Mouse (Mus musculus): ENCODE data around the gene Slc44a4. TPM values are rescaled to one million over a fixed set of nuclear protein-coding genes. Genes with fewer than 3 reads are reported as not detected.
"Not testable (repeated sequence)": the region's sequence is repeated elsewhere in the genome, so short reads cannot be mapped to it uniquely, and the experiment has no call there.

Gene Slc44a4
- total and polyA plus RNA-seq, 2 experiments from 2014 or later, result 0.11 to 0.49 TPM

DNA sequence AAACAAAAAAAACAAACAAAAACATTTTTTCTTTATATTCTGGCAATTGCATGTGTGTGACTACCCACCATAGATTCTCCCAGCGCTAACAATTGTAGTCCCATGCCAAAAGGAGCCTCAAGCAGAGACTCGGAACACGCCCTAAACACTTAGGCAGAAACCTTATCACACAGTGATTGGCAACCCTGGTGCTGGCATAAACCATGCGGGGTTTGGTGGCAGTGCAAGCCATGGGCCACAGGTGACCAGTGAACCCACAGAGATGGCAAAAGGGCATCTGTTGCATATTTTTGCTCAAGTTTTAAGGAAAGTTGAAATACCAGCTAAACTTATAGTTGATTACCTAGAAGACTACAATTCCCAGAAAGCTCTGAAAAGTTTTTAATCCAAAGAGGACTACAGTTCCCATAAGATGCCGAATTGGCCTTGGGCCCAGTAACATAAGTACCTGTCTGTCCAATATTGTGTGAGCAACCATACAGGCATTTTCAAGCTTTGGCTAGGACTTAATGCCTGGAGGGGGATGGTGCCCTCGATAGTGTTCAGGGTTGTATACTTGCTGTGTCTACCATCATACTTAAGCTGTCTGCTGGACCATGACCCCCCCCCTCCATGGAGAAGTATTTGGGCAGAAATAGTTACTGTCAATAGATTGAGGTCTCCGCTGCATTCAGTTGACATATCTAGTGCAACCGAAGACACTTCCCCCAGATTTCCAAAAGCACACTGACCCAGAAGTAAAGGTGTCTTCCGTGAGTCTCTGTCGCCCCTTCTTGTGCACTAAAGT, 16.7 kb upstream of the Slc44a4 start:
- no peak for TF ChIP-seq CTCF (IDR thresholded peaks at IDR 0.05)
- DNase-seq (ENCODE audit: low spot score) (peak; percentile 70), ATAC-seq (ENCODE audit: low FRiP score) (no peak)
- Histone ChIP-seq H3K27me3 (ENCODE audit: insufficient read depth, low read length) (no peaks in the 10 kb centered on the region), H3K9me3 (ENCODE audit: low read length) (no peaks in the 10 kb centered on the region), H3K9ac (replicated peaks; ENCODE audit: low read length, poor library complexity, severe bottlenecking) (peak overlapping the region; percentile 87), H3K4me1 (ENCODE audit: insufficient read depth, low read length) (peaks cover 18% of the 10 kb centered on the region), H3K4me2 (ENCODE audit: low read depth, low read length, poor library complexity, severe bottlenecking) (peak overlapping the region; percentile 81), H3K36me3 (ENCODE audit: insufficient read depth, low read length) (no peaks in the 10 kb centered on the region), H3K4me3 (ENCODE audit: low read depth, low read length) (peak overlapping the region; percentile 83), H3K27ac (ENCODE audit: low read depth, low read length) (peak overlapping the region; percentile 91)
- 16% methylated on average over 10 of the region's 10 CpGs for WGBS

DNA sequence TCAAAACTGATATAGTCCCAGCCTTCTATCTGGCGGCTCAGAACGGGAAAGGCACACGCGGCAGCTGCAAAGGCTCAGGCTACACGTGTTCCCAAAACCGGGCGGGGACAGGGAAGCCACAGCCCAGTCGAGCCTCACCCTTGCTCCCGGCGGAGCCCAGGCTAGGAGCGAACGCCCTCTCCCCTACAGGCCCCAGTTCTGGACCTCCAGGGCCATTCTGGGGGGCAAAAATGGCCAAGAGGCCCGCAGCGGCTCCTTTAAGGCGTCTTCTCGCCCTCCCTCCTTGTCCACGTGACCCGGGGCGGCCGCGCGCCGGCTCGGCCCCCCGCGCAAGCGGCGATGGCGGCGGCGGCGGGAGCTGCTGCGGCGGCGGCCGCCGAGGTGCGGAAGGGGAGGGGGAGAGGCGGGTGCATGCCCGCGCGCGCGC, 16.1 kb upstream of the Slc44a4 start, which contains the start of the genes C2 and Ehmt2:
Gene C2, minus strand, starts transcription at position 106 of the 427 bp plus-strand sequence.
Gene Ehmt2, plus strand, starts transcription at position 310 of the 427 bp plus-strand sequence.
- H3K36me3 ChIP-seq (ENCODE audit: insufficient read depth, low read length), result no peaks in the 10 kb centered on the region
- H3K4me1 ChIP-seq (ENCODE audit: insufficient read depth, low read length), result peaks cover 18% of the 10 kb centered on the region
- peak within 1 kb of the TSS; percentile 83 for H3K4me3 ChIP-seq (ENCODE audit: low read depth, low read length)
- no peaks in the 10 kb centered on the region for H3K27me3 ChIP-seq (ENCODE audit: insufficient read depth, low read length)
- 2% methylated on average over 17 of the region's 44 CpGs for WGBS
- no peak for TF ChIP-seq CTCF (IDR thresholded peaks at IDR 0.05)
- DNase-seq (ENCODE audit: low spot score), result peak; percentile 82
- peak; percentile 17 for ATAC-seq (ENCODE audit: low FRiP score)
- no peaks in the 10 kb centered on the region for H3K9me3 ChIP-seq (ENCODE audit: low read length)
- peak within 1 kb of the TSS; percentile 81 for H3K4me2 ChIP-seq (ENCODE audit: low read depth, low read length, poor library complexity, severe bottlenecking)
- peak within 1 kb of the TSS; percentile 87 for H3K9ac ChIP-seq (replicated peaks; ENCODE audit: low read length, poor library complexity, severe bottlenecking)
- H3K27ac ChIP-seq (ENCODE audit: low read depth, low read length), result peak within 1 kb of the TSS; percentile 91

DNA sequence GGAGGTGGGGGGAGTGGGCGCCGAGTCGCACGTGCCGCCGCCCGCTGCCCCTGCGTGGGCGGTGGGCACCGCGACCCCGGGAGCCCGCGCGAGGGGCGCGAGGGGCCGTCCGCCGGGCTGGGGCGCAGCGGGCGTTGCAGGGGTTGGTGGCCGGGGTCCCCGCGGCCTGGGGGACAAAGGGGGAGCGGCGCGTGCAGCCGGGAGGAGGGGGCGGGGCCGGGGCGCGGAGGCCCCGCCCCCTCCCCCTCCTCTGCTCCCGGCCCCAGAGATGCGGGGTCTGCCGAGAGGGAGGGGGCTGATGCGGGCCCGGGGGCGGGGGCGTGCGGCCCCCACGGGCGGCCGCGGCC, 15.6 kb upstream of the Slc44a4 start:
- Histone ChIP-seq H3K9me3 (ENCODE audit: low read length) (no peaks in the 10 kb centered on the region), H3K27me3 (ENCODE audit: insufficient read depth, low read length) (no peaks in the 10 kb centered on the region), H3K27ac (ENCODE audit: low read depth, low read length) (peak overlapping the region; percentile 91), H3K4me1 (ENCODE audit: insufficient read depth, low read length) (peaks cover 15% of the 10 kb centered on the region), H3K4me3 (ENCODE audit: low read depth, low read length) (peak overlapping the region; percentile 83), H3K4me2 (ENCODE audit: low read depth, low read length, poor library complexity, severe bottlenecking) (peak overlapping the region; percentile 81), H3K36me3 (ENCODE audit: insufficient read depth, low read length) (peaks cover 3% of the 10 kb centered on the region; the same call in 1 of the 2 replicates), H3K9ac (replicated peaks; ENCODE audit: low read length, poor library complexity, severe bottlenecking) (peak overlapping the region; percentile 87)
- ATAC-seq (ENCODE audit: low FRiP score) (no peak), DNase-seq (ENCODE audit: low spot score) (peak; percentile 54)
- WGBS, result 0% methylated on average over 3 of the region's 47 CpGs
- TF ChIP-seq CTCF (IDR thresholded peaks at IDR 0.05), result no peak

DNA sequence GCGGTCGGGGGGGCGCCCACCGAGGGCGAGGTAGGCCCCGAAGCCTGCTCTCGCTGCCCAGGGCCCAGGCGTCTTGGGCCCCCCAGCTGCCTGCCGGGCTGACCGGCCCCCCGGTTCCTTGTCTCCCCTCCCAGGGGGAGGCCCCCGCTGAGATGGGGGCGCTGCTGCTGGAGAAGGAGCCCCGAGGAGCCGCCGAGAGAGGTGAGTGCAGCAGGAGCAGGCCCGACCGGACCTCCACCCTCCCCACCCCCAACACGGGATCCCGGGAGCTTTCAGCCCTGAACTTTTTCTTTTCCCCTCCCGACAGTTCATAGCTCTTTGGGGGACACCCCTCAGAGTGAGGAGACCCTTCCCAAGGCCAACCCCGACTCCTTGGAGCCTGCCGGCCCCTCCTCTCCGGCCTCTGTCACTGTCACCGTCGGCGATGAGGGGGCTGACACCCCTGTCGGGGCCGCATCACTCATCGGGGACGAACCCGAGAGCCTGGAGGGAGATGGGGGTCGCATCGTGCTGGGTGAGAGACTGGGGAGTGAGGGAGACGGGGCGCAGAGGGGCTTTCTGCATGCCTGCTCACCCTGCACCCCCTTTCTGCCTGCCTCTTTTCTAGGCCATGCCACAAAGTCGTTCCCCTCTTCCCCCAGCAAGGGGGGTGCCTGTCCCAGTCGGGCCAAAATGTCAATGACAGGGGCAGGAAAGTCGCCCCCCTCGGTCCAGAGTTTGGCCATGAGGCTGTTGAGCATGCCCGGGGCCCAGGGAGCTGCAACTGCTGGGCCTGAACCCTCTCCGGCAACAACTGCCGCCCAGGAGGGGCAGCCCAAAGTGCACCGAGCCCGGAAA, 15.0 kb upstream of the Slc44a4 start:
- H3K4me2 ChIP-seq (ENCODE audit: low read depth, low read length, poor library complexity, severe bottlenecking), result peak overlapping the region; percentile 81
- no peak for ATAC-seq (ENCODE audit: low FRiP score)

DNA sequence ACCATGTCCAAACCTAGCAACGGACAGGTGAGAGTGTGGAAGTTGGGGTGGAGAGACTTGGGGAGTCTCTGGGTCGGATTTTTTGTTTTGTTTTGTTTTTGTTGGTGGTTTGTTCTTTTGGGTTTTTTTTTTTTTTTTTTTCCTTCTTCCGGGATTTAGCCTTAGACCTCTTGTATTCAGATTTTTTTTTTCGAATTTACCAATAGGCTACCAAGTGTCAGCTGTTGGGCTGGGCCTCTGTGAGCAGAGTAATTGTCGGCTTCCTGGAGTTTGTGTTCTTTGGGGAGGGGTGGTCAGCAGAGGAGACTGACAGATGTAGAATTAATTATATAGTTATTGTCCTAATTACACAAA, 14.4 kb upstream of the Slc44a4 start:
- TF ChIP-seq CTCF (IDR thresholded peaks at IDR 0.05), result no peak
- Histone ChIP-seq H3K4me2 (ENCODE audit: low read depth, low read length, poor library complexity, severe bottlenecking) (peak overlapping the region; percentile 81), H3K36me3 (ENCODE audit: insufficient read depth, low read length) (peaks cover 6% of the 10 kb centered on the region; the same call in 1 of the 2 replicates), H3K27ac (ENCODE audit: low read depth, low read length) (no peak overlapping the region), H3K9me3 (ENCODE audit: low read length) (no peaks in the 10 kb centered on the region), H3K27me3 (ENCODE audit: insufficient read depth, low read length) (no peaks in the 10 kb centered on the region), H3K9ac (replicated peaks; ENCODE audit: low read length, poor library complexity, severe bottlenecking) (peak overlapping the region; percentile 87), H3K4me1 (ENCODE audit: insufficient read depth, low read length) (peaks cover 15% of the 10 kb centered on the region), H3K4me3 (ENCODE audit: low read depth, low read length) (peak overlapping the region; percentile 83)
- 0% methylated on average over 5 of the region's 5 CpGs for WGBS
- DNase-seq (ENCODE audit: low spot score), result peak; percentile 3
- no peak for ATAC-seq (ENCODE audit: low FRiP score)

More for the DNA sequence above, 15.0 kb upstream of the Slc44a4 start:
- Histone ChIP-seq H3K27me3 (ENCODE audit: insufficient read depth, low read length) (no peaks in the 10 kb centered on the region), H3K9ac (replicated peaks; ENCODE audit: low read length, poor library complexity, severe bottlenecking) (peak overlapping the region; percentile 87), H3K4me3 (ENCODE audit: low read depth, low read length) (peak overlapping the region; percentile 83), H3K4me1 (ENCODE audit: insufficient read depth, low read length) (peaks cover 15% of the 10 kb centered on the region), H3K36me3 (ENCODE audit: insufficient read depth, low read length) (peaks cover 3% of the 10 kb centered on the region; the same call in 1 of the 2 replicates), H3K9me3 (ENCODE audit: low read length) (no peaks in the 10 kb centered on the region), H3K27ac (ENCODE audit: low read depth, low read length) (peak overlapping the region; percentile 91)
- DNase-seq (ENCODE audit: low spot score), result no peak
- 0 out of 2 replicates have a peak, but pooled peaks have one; percentile 10 for TF ChIP-seq CTCF (IDR thresholded peaks at IDR 0.05)
- WGBS, result under 1% methylated on average over 32 of the region's 45 CpGs

DNA sequence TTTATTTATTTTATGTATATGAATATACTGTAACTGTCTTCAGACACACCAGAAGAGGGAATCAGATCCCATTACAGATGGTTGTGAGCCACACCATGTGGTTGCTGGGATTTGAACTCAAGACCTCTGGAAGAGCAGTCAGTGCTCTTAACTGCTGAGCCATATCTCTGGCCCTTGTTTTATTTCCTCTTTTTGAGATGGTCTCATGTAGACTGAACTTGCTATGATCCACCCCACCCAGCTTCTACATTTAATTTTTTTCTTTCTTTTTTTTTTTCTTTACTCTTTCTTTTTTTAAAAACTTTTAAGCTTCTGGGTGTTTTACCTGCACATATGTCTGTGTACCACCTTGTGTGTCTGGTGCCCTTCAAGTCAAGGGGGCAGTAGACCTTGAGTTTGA, 13.4 kb upstream of the Slc44a4 start:
- not testable (repeated sequence) for H3K4me2 ChIP-seq (ENCODE audit: low read depth, low read length, poor library complexity, severe bottlenecking); DNase-seq (ENCODE audit: low spot score); H3K4me3 ChIP-seq (ENCODE audit: low read depth, low read length); ATAC-seq (ENCODE audit: low FRiP score); H3K27ac ChIP-seq (ENCODE audit: low read depth, low read length); H3K9me3 ChIP-seq (ENCODE audit: low read length); H3K27me3 ChIP-seq (ENCODE audit: insufficient read depth, low read length); H3K9ac ChIP-seq (replicated peaks; ENCODE audit: low read length, poor library complexity, severe bottlenecking)
- Histone ChIP-seq H3K4me1 (ENCODE audit: insufficient read depth, low read length) (peaks cover 12% of the 10 kb centered on the region), H3K36me3 (ENCODE audit: insufficient read depth, low read length) (peaks cover 15% of the 10 kb centered on the region)

DNA sequence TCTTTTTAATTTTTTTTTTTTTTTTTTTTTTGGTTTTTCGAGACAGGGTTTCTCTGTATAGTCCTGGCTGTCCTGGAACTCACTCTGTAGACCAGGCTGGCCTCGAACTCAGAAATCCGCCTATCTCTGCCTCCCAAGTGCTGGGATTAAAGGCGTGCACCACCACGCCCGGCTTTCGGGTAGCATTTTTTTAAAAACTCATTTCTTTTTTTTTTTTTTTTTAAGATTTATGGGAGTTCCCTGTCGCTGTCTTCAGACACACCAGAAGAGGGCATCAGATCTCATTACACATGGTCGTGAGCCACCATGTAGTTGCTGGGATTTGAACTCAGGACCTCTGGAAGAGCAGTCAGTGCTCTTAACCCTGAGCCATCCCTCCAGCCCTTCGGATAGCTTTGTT, 12.3 kb upstream of the Slc44a4 start:
- not testable (repeated sequence) for H3K9me3 ChIP-seq (ENCODE audit: low read length); H3K27ac ChIP-seq (ENCODE audit: low read depth, low read length); DNase-seq (ENCODE audit: low spot score); H3K9ac ChIP-seq (replicated peaks; ENCODE audit: low read length, poor library complexity, severe bottlenecking); ATAC-seq (ENCODE audit: low FRiP score); H3K4me3 ChIP-seq (ENCODE audit: low read depth, low read length); H3K27me3 ChIP-seq (ENCODE audit: insufficient read depth, low read length); H3K4me2 ChIP-seq (ENCODE audit: low read depth, low read length, poor library complexity, severe bottlenecking); H3K4me1 ChIP-seq (ENCODE audit: insufficient read depth, low read length)
- 97% methylated on average over 9 of the region's 10 CpGs for WGBS
- H3K36me3 ChIP-seq (ENCODE audit: insufficient read depth, low read length), result peaks cover 26% of the 10 kb centered on the region
